Mouse (Mus musculus) kidney, postnatal 4 days (tissue): ENCODE data around the gene Gabbr1.

Experiments
- DNase-seq, 2 experiments: peaks; one replicate each; pipeline ENCODE4 v3.0.0; 2021; ENCODE audit warnings: mixed read lengths in 2 of 2

The Gabbr1 gene

DNA sequence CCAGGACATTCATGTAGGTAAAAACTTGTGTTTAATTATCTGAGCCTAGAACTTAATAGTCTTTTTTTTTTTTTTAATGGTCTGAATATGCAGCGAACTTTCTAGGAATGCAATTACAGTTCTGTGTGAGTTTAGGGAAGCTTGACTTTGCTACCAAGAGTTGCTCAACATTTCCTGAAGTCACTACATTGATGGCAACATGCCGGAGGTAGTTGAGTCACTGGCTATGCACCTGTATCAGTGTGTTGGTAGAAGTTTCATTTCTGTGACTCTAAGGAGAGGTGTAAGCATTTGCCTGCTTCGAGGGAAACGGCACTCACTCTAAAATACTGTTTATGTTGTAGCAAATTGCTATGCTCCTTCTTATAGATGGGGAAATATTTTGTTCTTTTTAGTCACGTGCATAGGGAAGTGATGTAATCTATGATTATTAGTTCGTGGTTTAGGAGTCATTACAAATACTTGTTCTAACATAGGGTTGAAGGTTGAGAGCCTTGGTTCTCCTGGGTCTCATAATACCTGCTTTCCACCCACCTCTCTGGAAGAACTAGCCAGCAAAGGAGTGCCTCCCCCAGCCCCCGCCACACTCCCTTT is 1.0 kb upstream of the Gabbr1 start:
- no peak for DNase-seq

- peak; percentile 74 to 78 for DNase-seq
Observed at GRCm38 (mm10) chr17:37046312-37047112, 746 bp downstream of the Gabbr1 start.

DNA sequence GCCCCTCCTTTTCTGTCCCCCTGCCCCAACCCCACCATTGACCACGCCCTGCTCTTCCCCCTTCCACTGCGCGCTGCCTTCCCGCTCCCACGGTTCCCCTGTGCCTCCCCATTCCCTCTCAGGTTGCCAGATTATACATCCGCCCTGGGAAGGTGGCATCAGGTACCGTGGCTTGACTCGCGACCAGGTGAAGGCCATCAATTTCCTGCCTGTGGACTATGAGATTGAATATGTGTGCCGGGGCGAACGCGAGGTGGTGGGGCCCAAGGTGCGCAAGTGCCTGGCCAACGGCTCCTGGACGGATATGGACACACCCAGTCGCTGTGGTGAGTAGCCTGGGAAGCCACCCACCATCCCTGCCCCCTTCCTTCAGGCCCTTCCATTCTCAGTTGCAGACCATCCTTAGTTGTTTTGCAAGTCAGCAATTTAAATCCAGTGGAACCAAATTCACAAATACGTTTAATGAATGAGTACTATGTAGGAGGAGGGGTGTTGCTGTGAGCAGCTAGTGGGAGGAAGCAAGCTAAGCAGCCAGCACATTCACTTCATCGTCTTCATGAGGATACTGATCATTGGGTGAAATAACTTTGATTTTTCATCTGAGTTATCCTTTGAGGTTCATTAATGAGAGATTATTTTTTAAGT is 1.7 kb downstream of the Gabbr1 start:
- DNase-seq: peak in 1 of 2 experiments; percentile 4

DNA sequence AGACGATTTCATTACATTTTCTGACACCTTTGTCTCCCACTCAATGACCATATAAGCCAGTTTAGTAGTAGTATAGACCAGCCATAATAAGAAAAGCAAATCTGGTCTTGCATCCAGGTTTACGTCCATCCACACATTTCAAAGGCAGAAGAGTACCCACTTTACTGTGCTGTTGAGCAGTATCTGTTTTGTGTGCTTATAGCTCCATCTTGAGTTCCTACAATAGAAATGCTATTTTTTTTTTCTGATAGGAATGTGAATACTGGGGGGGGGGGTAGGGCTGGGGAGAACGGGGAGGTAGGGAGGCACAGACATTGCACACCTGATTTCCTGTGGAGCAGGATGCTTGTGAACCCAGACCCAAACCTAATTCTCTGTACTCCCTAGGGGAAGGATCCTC is 2.2 kb downstream of the Gabbr1 start:
- DNase-seq: no peak

DNA sequence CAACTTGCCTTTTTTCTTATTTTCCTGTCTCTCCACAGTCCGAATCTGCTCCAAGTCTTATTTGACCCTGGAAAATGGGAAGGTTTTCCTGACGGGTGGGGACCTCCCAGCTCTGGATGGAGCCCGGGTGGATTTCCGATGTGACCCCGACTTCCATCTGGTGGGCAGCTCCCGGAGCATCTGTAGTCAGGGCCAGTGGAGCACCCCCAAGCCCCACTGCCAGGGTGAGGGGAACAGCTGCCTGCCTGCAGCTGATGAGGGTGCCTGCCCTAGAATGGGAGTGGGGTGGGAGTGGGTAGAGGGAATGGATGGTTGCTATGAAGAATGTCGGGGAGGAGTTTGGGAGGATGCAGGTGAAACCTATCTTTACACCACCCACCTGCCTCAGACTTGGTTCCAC is 2.6 kb downstream of the Gabbr1 start:
- DNase-seq: no peak

- DNase-seq: peak; percentile 83 to 87
Observed at GRCm38 (mm10) chr17:37049570-37050310, 4.0 kb downstream of the Gabbr1 start.

GRCm38 (mm10) chr17:37050399-37050798 is 4.6 kb downstream of the Gabbr1 start:
- peak; percentile 83 to 84 for DNase-seq

GRCm38 (mm10) chr17:37050876-37051275 is 5.1 kb downstream of the Gabbr1 start:
- DNase-seq: peak; percentile 11 to 22

DNA sequence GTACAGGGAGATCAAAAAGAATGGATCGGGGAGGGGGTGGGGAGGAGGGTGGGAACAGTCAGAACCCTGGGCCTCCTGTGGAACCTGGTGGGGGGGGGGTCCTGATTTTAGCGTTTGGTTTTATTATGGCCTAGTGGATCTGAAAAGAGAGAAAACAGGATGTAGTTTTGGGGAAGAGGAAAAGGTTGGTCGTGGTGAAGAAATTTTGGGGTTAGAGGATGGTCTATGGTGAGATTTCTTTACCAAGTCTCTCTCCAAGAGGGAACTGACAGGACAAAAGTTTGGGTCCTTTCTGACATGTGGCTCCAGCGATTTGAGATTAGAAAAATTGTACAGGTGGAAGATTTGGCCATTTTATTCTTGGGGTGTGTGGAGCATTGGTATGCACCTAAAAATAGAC is 6.0 kb downstream of the Gabbr1 start:
- DNase-seq: no peak

DNA sequence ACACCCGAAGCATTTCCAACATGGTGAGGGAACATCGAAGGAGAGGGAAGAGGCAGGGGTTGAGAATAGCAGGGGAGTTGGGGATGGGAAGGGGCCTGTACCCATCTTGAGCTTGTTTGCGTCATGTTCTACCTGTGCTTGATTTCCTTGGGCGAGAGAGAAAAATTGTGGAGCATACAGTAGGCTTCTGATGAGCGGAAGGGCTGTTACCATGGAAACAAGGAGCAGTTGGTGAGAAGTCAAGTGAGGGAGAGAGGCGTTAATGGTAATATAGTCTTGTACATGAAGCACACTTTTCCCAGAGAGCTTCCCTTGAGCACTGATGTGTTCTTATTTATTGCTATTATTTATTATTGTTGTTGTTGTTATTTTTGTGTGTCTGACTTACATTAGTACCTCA is 11.2 kb downstream of the Gabbr1 start:
- no peak for DNase-seq

GRCm38 (mm10) chr17:37061435-37061834 is 15.7 kb downstream of the Gabbr1 start:
- DNase-seq: no peak

- no peak for DNase-seq
Observed at GRCm38 (mm10) chr17:37062101-37062641, 16.4 kb downstream of the Gabbr1 start.

- no peak for DNase-seq
Observed at GRCm38 (mm10) chr17:37063063-37063462, 17.3 kb downstream of the Gabbr1 start.

GRCm38 (mm10) chr17:37063686-37064495 is 18.1 kb downstream of the Gabbr1 start:
- no peak for DNase-seq

DNA sequence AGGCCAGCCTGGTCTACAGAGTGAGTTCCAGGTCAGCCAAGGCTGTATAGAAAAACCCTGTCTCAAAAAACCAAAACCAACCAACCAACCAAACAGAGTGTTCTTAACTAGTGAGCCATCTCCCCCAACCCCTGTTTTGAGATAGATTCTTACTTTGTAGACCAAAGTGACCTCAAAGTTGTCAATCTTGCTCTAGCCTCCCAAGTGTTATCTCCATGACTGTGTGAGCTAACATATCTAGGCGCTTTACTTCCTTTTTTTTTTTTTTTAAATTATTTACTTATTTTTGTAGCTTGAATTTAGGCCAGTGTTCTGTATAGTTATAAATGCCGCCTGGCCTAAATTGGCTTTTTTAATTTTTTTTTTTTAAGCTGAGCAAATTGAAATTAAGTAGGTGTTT is 20.2 kb downstream of the Gabbr1 start:
- DNase-seq: no peak

DNA sequence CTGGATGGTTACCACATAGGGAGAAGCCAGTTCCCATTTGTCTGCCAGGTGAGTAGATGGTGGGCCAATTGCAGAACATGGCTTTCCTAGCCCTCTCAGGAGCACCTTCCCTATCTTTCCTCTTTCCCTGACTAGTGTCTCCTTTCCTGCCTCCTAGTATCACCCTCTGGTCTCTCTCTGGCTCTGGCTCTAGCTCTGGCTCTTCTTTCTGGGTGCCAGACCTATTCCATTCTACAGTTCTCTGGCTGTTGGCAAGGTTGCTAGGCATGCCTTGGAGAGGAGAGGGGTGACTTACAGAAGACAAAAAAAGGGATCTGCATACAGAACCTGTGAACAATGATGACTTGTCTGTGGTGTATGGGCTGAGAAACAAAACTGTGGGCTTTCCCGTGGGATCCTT is 22.1 kb downstream of the Gabbr1 start:
- no peak for DNase-seq

DNA sequence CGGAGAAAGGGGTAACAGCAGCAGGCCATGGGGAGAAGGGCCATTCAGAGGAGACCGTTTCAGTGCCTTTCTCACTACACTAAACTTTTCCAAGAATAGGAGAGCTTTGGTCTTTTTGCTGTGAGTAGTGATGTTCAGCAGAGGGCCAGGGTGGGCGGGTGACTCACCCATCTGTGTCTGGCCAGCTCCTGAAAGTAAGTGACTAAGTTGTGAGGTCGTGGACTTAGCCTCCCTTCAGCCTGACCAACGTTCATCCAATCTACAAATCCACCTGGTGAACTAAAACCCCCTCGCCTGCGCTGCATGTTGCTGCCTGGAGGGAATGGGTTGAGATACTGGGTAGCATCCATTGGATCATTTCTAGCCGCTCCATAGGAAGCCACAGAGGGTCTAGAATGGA is 24.4 kb downstream of the Gabbr1 start:
- DNase-seq: no peak

DNA sequence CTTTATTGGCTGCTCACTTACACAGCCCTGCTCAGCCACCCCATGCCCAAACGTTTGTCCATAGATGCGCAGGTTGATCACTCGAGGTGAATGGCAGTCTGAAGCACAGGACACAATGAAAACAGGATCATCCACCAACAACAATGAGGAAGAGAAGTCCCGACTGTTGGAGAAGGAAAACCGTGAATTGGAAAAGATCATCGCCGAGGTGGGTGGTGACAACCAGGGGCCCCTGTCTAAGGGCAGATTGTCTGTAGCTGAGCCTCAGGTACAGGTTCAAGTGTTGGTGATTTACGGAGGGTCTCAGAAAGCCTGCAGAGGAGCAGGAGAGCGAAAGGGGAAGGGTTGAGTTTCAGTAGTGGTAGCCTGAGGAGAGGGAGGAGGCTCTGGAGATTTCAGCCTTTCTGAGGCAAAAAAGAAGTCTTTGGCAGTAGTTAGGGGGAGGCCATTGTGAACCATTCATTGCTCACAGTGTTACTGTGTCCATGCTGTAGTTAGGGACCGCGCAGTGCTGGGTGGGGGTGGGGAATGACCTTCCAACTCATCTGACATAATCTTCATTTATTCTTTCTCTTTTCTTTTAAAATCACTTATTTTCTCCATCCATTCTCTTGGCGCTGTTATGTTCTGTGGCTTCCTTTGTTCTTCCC is 26.4 kb downstream of the Gabbr1 start:
- no peak for DNase-seq

DNA sequence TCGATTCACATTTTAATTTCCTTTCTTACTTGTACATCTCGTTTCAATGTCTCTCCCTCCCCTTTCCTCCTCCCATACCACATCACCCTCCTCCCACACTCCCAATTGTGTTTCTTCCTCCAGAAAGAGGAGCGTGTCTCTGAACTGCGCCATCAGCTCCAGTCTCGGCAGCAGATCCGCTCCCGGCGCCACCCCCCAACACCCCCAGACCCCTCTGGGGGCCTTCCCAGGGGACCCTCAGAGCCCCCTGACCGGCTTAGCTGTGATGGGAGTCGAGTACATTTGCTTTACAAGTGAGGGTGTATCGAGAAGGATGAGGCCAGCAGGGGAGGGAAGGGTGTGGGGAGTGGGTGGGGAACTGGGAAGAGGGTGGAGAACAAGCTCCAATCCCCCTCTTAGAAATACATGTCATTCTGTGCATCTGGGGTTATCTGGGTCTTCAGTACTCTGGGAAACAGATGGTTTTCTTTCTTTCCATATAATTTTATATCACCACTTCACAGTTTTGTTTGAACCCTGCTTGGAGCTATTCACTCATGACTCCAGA is 27.0 kb downstream of the Gabbr1 start:
- no peak for DNase-seq

GRCm38 (mm10) chr17:37075181-37075580 is 29.4 kb downstream of the Gabbr1 start:
- no peak for DNase-seq

- DNase-seq: no peak
Observed at GRCm38 (mm10) chr17:37075766-37076165, 30.0 kb downstream of the Gabbr1 start.
